Mouse (Mus musculus): ENCODE measurements around the gene 4921504E06Rik.

The 4921504E06Rik gene

DNA sequence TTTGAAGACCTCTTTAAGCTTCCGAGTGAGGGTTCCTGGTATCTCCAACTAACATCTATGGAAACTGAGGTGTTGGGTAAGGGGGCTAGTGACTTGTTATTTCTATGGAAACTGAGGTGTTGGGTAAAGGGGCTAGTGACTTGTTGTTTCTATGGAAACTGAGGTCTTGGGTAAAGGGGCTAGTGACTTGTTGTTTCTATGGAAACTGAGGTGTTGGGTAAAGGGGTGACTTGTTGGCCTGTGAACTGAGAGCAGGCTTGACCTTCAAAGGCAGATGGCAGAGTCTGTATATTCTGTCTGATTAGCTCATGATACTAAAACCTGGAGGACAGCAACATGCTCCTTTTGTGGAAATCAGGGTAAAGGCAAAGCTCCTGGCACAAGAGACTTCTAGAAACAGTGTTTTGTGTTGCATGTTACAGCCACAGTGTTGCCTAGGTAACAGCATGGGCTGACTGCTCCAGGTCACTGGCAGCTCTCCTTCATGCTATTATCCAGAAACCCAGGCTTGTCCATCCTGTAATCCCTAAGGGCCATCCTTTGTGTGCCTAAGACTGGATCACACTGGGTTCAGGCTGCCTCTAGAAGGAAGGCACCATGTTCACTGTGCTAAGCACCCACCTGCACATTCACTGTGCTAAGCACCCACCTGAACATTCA is 133.9 kb downstream of the 4921504E06Rik start:
- no peak for DNase-seq (ENCODE audit: low spot score in 2 of 2)

DNA sequence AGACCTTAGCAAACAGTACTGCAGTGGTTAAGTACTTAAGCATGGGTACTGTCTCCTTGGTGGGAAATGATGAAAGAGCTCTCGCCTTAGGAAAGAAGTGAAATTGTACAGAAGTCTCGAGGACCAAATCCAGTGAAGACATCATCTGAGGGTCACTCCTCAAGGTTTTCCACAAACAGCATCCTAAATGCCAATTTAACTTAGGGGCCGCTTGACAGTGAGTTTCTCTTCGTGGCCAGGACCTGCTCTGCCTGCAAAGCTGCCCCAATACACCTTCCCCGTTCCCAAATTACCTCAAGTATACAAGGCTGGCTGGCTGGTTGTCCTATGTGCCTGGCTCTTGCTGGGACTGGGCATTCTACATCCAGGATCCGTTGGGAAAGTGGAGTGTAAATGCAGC is 137.6 kb downstream of the 4921504E06Rik start:
- no peak for DNase-seq (ENCODE audit: low spot score in 2 of 2)

- peak in 1 of 2 experiments; percentile 20 for DNase-seq (ENCODE audit: low spot score in 2 of 2)
Observed at GRCm38 (mm10) chr2:19415063-19415521, 138.6 kb downstream of the 4921504E06Rik start.

DNA sequence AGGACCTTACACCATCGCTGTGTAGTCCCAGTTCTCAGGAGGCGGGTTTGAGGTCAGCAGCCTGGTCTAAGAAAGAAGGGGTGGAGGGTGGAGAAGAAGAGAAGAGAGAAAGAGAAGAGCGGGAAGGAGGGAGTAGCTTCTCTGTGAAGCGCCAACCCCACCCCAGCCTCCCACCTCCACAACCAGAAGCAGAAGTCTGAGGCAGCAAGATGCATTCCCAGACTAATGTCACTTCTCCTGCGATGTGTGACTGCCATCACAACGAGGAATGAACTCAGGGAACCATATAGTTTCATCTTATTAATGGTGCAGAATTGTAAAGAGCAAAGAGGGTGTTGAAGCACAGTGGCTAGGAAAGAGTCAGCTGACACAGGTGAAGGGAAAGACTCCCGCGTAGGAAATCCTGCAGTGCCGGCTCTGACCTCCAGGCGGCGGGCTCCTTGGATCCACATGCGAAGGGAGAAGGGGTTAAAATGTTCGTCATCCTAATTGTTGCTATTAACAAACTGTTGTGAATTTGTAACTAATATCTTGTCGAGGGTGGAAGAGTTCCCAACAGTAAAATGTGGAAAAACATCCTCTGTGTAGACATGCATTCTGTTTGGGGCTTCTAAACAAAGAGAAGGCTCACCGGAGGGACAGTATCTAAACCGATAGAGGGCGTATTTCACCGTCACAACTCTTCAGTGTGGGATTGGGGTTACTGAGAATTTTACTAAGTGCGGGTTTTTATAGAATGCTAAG is 139.3 kb downstream of the 4921504E06Rik start:
- DNase-seq (ENCODE audit: low spot score in 2 of 2) = peak; percentile 32 to 58

Measured in frontal cortex, postnatal 14 days (tissue).